Mouse (Mus musculus) frontal cortex, postnatal 25 days (tissue): ENCODE data around the gene Rgs19.
A peak's percentile ranks its signal among the peaks of the same experiment; 100 is the strongest.

Experiments used
- DNase-seq, 2 experiments: peaks; one replicate each; pipeline ENCODE4 v3.0.0; 2022; ENCODE audit warnings: low spot score in 2 of 2

The Rgs19 gene

DNA sequence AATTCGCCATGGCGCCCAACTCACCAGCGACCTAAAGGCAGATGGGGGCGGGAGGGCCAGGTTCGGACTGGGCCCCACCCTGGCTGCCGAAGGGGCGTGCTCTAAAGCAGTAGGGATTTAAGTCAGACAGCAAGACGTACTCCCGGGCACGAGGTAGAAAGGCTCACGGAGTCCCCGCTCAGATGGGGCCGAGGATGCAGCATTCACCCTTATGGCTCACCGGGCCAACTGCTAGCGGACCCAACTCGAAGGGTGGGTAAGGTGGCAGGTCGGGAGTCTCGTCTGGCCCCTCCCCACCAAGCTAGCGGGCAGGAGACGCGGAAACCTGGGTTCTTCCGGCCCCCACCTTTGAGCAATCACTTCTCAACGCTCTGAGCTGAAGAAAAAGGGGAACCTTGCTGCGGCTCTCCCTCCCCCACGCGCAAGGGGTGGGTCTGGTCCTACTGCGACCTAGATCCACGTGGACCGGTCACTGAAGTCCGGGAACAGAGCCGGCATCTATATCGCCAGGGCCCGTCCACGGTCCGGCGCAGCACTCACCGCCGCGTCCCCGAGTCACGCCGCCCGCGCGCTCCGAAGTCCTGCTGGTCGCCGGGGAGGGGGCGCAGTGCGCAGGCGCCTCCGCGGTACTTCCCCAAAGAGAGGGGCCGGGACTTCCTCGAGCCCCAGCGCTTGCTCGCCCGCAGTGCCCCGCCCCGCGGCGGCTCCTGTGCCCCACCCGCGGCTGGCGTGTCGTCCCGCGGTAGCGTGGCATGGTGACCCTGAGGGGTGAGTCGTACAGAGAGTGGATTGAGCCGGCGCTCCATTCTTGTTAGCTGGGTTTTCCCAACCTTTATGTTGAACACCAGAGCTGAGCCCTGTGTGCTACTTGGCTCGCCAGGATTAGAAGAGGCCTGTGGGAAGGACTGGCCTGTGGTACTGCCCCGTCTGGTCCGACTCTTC lies at the start of gene Rgs19:
Gene Rgs19 (minus strand): TSS at position 639 of the 942 bp plus-strand sequence.
- DNase-seq, result peak; percentile 59 to 69

DNA sequence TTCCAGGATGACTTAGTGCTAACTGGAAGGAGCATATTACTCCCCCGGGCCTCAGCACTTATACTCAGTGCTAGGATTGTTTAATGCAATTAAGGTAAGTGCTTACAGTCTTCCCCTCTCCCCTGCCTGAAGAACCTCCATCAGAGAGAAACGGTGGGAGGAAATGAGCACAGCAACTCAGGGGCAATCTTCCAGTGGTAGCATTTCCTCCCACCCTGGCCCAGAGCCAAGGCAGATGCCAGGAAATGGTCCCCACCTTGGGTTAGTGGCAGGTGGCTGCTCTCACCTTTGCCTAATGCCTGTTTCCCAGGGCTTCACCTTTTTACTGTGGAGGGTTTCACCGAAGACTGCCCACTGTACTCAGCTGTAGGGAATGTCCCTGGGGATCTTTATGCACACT lies 36.3 kb upstream of the Rgs19 start:
- DNase-seq, result no peak

DNA sequence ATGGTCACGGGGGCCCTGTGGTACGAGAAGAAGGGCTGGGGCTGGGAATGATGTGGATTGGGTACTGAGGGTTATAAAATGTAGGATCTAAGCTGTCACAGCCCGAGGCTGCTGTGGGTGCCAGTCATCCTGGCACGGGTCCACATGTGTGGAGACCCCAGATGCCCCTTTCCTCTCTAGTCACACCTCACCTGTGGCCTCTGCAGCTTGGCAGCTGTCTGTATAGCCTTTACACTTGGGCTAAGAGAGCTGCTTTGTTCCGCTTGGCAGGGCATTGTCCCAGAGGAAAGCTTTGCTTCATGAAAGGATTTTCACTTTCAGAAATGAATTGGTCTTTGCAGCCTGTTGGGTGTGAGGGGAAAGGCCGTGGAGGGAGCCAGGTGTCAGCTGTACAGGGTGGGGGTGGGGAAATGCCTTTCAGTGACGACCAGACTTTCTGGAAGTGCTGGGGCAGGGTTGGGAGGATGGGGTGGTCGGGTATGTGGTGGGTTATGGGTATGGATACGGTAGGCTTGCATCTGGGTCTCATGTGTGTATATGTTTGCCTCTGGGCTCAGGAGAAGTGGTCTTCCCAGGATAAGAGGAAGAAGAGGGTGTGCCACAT lies 34.0 kb upstream of the Rgs19 start:
- no peak for DNase-seq

DNA sequence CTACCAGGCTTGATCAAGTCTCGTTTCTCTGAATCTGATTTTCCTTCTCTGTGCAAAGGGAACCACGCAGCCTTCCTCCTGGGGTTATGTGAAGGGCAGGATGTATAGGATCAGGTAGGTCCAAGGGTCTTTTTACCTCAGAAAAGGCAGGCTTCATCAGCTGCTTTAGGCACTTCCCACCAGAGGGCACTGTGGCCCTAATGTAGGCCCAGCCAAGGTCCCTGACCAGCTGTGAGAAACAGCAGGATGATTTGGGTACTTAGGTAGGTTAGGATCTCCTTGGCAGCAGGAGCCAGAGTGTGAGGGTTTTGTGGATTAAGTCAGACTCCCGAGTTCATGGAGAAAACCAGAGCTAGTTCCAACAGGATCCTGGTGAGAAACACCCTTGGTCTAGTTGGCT lies 28.4 kb upstream of the Rgs19 start:
- DNase-seq, result no peak

DNA sequence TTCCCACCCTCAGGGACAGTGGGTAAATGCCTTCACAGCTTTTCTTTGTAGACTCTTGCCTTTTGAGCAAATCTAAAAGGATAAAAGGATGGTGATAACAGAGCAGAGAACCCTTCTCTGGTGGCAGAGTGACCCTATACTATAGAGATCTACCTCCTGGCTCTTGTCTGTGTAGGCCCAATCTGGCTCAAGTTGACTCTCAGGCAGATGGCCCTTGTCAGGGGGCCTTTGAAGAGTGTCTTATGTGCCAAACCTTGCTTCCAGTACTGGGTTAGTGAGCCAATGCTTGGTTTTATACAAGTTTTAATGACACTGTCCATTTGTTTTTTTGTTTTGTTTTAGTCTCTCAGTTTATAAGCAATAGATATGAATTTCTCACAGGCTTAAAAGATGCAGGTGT lies 27.4 kb upstream of the Rgs19 start:
- DNase-seq, result no peak

DNA sequence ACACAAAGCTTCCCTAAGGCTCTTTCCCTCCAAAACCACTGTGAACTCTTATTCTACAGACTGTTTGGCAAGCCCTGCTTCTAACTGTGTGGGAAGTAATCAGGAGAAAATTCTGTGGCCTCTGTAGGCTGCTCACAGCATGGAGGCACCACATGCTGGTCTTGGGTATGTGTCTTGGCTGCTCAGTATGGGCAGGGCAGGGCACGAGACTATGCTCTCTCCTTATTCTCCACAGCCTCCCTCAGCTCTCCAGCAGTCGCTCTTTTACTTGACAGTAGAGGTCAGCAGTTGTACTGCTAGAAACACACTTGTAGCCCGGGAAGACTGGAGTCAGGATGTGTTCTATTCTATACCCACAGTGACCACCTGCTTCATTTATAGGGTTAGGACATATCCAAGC lies 26.3 kb upstream of the Rgs19 start:
- no peak for DNase-seq

DNA sequence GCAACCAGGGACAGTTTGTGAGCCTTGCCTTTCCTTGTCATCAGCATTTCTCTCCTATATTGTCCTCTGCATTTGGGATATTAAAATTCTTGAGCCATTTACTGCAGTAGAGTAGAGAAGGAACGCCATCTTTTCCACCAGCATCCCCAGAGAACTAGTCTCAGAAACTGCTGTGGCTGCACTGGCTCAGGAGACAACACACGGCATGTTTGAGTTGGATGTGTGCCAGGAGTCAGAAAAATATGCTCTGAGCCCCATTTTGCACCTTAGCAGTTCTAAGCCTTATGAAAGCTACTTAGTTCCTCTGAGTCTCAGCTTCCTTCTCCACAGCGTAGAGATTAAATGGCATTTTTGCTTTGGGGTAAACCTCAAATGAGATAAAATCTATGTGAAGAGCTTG lies 23.2 kb upstream of the Rgs19 start:
- no peak for DNase-seq

DNA sequence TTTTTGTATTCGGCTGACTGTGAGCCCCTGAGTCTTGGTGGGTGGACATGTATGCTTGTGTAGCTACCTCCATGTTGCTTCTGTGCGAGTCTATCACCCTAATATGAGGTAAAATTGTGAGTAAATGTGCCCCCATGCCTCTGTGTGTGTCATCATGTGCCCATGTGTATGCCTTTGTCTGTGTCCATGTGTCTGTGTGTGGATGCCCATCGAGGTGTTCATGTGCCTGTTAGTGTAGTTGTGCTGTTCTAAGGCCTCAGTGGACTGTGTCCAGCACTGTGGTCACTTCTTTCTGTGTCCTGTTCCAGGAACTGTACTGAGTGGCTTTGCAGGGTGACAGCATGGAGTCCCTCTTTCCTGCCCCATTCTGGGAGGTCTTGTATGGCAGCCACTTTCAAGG lies 21.6 kb upstream of the Rgs19 start:
- DNase-seq, result no peak

DNA sequence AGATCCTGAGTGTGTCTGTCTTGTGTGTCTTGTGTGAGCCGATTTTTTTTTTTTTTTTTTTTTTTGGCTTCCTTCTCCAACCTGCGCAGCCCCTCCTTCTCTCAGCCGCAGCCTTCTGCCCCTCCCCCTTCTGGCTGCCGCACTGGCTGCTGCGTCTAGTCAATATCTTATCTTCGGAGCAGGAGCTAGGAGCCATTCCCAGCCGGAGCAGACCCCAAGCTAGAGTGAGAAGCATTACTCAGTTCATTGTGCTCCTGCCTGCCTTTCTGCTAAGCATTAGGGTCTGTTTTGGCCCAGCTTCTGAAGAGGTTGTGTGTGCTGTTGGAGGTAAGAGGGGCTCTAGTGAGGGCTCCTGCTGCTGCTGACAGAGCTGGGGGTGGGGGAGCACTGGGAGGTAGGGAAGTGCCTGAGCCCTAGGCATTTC lies 21.1 kb upstream of the Rgs19 start, which contains the start of gene Oprl1:
Gene Oprl1 (plus strand): TSS at position 114 of the 424 bp plus-strand sequence.
- DNase-seq, result peak in 1 of 2 experiments; percentile 48

DNA sequence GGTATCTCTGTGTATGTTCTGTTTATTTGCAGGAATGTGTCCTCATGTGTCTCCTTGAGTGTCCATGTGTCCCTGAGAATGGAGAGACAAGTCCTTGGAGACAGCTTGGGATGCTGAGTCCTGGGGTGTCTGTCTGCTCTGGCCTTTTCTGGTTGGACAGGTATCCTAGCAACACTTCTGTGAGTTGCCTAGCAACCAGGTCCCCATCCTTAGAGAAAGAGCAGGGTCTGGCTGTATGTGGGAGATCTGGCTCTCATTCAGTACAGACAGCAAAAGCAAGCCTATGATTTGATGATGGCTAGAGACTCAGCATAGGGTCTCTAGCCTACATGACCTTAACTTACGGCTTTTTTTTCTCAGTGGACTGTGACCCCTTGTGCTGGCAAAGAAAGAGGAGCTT lies 20.0 kb upstream of the Rgs19 start:
- no peak for DNase-seq

DNA sequence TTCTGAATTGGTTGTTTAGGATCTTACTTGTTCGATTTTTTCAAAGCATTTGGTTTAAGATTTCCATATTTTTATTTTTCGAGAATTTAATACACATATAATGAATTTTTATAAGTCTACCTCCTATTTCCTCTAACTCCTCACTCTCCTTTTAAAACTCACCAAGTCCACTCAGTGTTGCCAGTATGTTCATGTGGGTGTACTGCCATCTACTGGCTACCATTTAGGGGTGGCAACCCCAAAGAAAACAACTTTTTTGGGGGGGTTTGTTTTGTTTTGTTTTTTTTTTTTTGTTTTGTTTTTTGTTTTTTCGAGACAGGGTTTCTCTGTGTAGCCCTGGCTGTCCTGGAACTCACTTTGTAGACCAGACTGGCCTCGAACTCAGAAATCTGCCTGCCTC lies 12.9 kb upstream of the Rgs19 start:
- DNase-seq, result no peak

DNA sequence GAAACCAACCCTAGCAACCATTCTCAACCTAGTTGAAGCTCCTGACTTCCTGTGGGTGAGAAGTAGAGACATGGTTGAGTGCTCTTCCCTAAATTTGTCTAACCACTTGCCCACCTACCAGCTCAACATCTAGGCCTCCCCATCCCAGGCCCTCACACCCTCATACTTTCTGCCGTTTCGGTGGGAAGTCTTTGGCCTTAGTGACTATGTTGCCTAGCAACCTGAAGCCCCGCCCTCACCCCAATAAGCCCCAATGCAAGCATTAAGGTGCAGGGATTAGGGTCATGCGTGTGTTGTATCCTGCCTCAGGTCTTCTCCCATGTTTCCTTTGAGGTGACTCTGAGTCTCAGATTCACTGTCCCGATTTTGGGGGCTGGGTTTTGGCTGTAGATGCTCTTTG lies 4.5 kb upstream of the Rgs19 start, which contains the start of gene Lkaaear1:
Gene Lkaaear1 (minus strand): TSS at position 202 of the 400 bp plus-strand sequence.
- DNase-seq, result no peak

DNA sequence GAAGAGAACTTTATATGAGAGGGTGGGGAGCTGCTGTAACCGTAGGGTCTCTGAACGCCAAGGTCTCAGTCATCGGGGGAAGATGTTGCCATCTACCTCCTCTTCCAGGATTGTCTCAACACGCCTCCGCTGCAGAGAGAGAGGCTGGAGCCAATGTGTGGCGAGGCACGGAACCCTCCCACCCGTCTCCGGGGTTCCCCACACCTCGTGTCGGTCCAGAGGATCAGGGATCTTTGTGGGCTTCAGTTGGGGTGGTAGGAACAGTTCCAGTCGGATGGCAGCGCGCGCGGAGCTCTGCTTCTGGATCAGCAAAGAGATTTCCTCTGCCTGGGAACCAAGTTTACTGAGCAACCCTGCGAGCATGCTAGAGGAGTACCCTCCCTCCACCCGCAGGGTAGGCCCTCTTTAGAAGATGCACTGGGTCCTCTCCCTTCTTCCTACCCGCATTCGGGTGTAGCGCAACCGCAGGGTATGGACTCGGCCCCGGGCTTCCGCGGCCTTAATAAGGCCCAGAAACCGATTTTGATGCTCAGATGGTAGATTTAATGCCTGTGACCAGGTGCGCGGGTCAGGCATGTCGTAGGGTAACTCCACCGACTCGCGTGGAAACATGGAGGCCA lies 3.1 kb upstream of the Rgs19 start:
- no peak for DNase-seq

DNA sequence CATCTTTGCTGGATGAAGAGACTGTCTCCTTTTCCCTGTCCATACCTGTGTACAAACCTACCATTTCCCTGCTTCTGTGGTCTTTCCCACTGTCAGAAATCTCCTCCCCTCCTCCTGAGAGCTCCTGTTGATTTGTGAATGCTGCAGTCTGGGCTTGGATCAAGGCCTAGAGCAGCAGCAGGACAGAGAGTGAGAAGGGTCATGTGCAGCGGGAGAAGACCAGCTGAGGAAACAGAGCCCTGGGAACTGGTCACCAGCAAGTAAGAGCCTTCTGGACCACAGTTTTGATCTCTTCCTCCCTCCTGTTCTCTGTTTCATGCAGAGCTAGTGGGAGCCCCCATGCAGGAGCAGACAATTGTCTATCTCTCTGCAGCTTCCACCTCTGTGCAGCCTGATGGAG lies 2.0 kb upstream of the Rgs19 start:
- no peak for DNase-seq

DNA sequence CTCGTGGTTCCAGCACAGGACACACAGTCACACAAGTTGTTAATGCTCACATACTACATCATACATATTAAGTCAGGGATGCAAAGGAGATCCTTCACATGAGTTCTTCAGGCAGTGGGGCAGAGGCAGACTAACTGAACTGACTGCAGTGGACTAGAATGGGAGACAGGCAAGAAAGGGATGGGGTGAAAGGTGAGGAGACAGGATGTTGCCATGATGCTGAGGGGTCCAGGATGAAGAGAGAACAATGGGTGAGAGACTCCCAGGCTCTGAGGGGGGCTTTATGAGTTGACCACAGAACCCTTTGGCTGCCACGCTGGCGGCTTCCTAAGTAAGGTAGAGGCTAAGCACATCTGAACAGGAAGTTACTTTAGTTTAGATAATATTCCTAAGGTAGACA lies 804 bp upstream of the Rgs19 start:
- DNase-seq, result no peak

DNA sequence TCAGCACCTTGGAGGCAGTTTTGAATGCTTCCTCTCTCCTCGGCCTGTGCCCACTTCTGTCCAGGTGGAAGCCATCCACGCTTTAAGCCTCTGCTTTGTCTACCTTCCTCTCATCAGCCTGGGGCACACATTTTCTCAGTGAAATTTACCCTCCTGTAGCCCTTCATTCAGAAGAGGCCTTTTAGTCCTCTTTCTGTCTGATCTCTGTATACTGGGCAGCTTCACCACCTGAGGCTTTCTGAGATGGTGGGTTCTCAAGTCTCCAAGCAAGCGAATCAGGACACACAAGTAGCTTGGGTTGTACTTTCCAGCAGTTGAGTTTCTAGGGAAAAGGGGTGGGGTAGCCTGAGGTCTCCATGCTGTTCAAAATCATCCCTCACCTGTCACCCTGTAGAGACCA lies 1.5 kb downstream of the Rgs19 start:
- no peak for DNase-seq

DNA sequence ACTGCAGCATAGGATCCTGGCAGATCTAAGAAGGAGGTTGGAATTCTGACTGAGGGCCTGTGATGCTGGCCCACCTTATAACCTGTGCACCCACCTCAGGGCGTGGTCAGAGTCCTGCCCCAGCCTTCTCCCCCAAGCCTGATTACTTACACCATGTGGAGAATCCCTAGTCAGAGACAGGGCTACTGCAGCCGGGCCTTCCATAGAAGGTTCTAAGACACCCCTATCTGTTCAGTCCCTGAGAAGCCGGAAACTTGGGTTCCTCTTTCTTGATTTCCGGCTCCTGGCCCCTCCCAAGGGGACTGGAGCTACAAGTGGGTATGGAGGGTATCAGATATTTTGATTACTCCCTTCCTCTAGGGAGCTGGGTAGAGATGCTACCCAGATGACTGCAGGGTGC lies 2.2 kb downstream of the Rgs19 start:
- no peak for DNase-seq

DNA sequence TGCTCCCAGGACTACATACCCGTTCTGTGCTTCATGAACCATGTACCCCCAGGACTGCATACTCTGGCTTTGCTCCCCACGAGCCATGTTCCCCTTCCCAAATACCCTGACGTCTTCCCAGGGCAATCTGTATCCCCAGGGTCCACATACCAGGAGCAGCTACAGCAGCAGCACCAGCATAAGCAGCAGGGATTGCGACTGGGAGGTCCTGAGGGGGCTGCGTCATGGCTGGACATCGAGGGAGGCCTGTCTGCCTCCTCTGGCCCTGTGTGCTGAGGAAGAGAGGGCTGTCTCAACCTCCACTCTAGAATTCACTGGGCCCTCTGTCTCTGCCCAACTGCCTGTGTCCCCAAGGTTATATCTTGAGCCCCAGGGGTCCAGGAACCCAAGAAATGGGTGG lies 2.7 kb downstream of the Rgs19 start:
- DNase-seq, result no peak

DNA sequence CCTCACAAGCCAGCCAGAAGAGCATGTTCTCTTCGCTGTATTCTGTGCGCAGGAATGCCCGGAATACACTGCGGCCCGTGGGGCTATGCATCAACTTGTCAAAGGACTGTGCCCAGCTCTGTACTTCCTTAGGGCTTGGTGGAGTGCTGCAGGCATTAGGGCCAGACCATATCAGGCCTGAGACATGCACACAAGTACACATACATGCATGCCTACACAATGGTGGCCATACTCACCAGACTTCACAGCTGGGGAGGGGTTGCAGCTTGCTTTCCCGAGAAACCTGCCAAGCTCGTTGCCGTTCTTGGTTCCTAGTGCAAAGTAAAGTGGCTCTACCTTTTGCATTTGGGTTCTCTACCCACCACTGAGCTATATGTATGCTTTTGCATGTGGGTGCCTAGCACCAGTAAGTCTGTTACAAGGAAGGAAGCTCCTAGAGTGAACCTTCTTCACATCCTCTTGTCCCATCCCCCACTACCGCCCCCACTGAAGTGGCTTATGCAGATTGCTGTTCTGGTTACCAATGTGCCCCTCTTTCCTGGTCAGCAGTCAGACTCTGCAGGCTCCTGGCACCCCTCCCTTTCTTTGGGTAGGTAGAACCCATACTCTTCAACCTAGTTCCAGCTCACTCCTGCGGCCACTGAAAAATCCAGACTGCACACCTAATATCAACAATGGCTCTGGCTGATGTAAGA lies 4.2 kb downstream of the Rgs19 start:
- DNase-seq, result no peak

DNA sequence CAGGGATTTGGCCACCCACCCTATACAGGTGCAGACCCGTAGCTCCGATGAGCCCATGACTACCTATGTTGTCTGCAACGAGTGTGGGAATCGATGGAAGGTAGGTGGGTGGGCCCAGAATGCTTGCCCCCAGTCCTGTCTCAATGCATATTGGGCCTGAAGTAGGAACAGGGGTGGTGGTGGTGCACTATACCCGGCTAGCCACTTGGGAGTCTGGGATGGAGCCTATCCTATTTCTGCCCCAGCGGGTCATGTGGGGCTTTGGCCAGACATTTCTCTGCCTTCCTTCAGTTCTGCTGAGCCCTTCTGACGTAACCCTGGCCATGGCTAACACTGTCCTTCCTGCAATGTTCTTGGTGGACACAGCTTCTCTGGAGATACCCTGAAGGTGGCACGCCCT lies 6.2 kb downstream of the Rgs19 start:
- DNase-seq, result no peak

DNA sequence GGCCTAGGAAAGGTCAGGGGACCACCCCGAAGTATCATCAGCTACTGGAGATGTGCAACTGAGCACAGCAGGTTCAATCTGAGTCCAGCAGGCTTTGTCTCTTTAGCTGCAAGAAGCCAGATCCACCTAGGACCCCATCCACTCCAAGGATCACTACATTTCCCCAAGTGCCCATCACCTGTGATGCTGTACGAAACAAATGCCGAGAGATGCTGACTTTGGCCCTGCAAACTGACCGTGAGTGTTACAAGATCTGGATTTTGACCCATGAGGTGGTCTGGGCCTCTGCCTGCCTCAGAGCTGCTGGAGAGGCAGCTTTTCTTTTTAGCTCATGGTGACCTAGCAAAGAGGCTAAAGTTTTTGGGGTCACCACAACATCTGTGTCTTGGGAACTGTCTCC lies 8.1 kb downstream of the Rgs19 start:
- no peak for DNase-seq

DNA sequence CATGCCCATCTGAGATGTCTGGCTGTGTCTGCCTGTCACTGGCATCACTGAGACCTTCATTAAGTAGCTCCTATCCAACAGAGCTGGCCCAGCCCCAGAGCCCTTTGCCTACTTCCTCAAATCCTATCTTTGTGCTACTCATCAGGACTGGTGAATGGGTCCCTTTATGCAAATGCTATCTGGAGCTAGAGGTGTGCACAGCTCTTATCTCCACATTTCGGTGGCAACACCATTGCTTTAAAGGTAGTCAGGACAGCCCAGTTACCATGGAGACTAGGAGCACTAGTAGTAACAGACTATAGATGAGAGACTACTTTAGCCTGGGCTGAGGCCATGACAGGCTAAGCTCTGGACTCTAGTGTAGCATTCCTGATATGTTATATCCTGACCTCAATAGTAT lies 9.1 kb downstream of the Rgs19 start:
- DNase-seq, result no peak
